Mouse (Mus musculus) monocyte, adult 59 days (primary cell): Measurements from ENCODE around the gene Plcl2. TPM values are rescaled to one million over a fixed set of nuclear protein-coding genes. Genes with fewer than 3 reads are reported as not detected.

Source experiments
- total RNA-seq, 2 experiments: library from RNA; stranded (reverse); gene quantifications; one replicate each; pipeline ENCODE4 v1.2.4; 2023

Plcl2 gene
- total RNA-seq, result 10 to 100 TPM; 61.9 to 63.6 TPM

GRCm38 (mm10) chr17:50509251-50510104 is at the start of gene Plcl2:
Plcl2 (plus strand) TSS chr17:50509403.

Other genes starting within 250 kb of the Plcl2 start
- gene Dazl, start 215.8 kb upstream of the Plcl2 start, total RNA-seq, result not detected